Mouse (Mus musculus) embryo, embryonic 10.5 days (tissue): ENCODE data around the gene Slc38a6.
A peak's percentile ranks its signal among the peaks of the same experiment; 100 is the strongest.

ENCODE experiments used
- DNase-seq: peaks from one replicate; pipeline ENCODE4 v3.0.0-alpha.2; 2015; ENCODE audit warnings: low spot score

The Slc38a6 gene

GRCm38 (mm10) chr12:73286287-73287092 lies at the start of gene Slc38a6, which contains the start of gene Trmt5:
Gene Slc38a6 (plus strand): TSS chr12:73286779.
Gene Trmt5 (minus strand): TSS chr12:73286710.
- peak; percentile 96 for DNase-seq

GRCm38 (mm10) chr12:73241960-73242359 lies 44.6 kb upstream of the Slc38a6 start:
- DNase-seq: peak; percentile 46

GRCm38 (mm10) chr12:73245687-73246086 lies 40.9 kb upstream of the Slc38a6 start:
- no peak for DNase-seq

GRCm38 (mm10) chr12:73255006-73255405 lies 31.6 kb upstream of the Slc38a6 start:
- no peak for DNase-seq

GRCm38 (mm10) chr12:73259269-73259668 lies 27.3 kb upstream of the Slc38a6 start:
- DNase-seq: no peak

GRCm38 (mm10) chr12:73260339-73260738 lies 26.2 kb upstream of the Slc38a6 start:
- no peak for DNase-seq

- DNase-seq: no peak
Observed at GRCm38 (mm10) chr12:73265381-73265978, 21.1 kb upstream of the Slc38a6 start.

GRCm38 (mm10) chr12:73266597-73266996 lies 20.0 kb upstream of the Slc38a6 start:
- DNase-seq: no peak

GRCm38 (mm10) chr12:73268497-73268896 lies 18.1 kb upstream of the Slc38a6 start:
- DNase-seq: peak; percentile 31

GRCm38 (mm10) chr12:73269531-73269930 lies 17.0 kb upstream of the Slc38a6 start:
- no peak for DNase-seq

- DNase-seq: no peak
Observed at GRCm38 (mm10) chr12:73269933-73270332, 16.6 kb upstream of the Slc38a6 start.

- DNase-seq: no peak
Observed at GRCm38 (mm10) chr12:73274921-73275320, 11.7 kb upstream of the Slc38a6 start.

GRCm38 (mm10) chr12:73287609-73288008 lies 1.0 kb downstream of the Slc38a6 start:
- DNase-seq: no peak

- DNase-seq: no peak
Observed at GRCm38 (mm10) chr12:73288626-73289025, 2.0 kb downstream of the Slc38a6 start.

- no peak for DNase-seq
Observed at GRCm38 (mm10) chr12:73294884-73295283, 8.3 kb downstream of the Slc38a6 start.

- DNase-seq: no peak
Observed at GRCm38 (mm10) chr12:73295505-73296140, 9.0 kb downstream of the Slc38a6 start.

GRCm38 (mm10) chr12:73298621-73299020 lies 12.0 kb downstream of the Slc38a6 start:
- no peak for DNase-seq

- DNase-seq: no peak
Observed at GRCm38 (mm10) chr12:73300531-73300930, 14.0 kb downstream of the Slc38a6 start.

GRCm38 (mm10) chr12:73304636-73305035 lies 18.1 kb downstream of the Slc38a6 start:
- DNase-seq: no peak

GRCm38 (mm10) chr12:73307750-73308149 lies 21.2 kb downstream of the Slc38a6 start:
- no peak for DNase-seq

GRCm38 (mm10) chr12:73308711-73309110 lies 22.1 kb downstream of the Slc38a6 start:
- no peak for DNase-seq

GRCm38 (mm10) chr12:73317706-73318686 lies 31.4 kb downstream of the Slc38a6 start:
- DNase-seq: no peak
